Mouse (Mus musculus): ENCODE results near the gene Perm1. TPM values are rescaled to one million over a fixed set of nuclear protein-coding genes. Genes with fewer than 3 reads are reported as not detected.

The Perm1 gene
- 2.2 and 2.4 TPM in 2 replicates for polyA plus RNA-seq (2015; fragmentation: Nextera tagmentation; extraction: Ambion mirVana)

DNA sequence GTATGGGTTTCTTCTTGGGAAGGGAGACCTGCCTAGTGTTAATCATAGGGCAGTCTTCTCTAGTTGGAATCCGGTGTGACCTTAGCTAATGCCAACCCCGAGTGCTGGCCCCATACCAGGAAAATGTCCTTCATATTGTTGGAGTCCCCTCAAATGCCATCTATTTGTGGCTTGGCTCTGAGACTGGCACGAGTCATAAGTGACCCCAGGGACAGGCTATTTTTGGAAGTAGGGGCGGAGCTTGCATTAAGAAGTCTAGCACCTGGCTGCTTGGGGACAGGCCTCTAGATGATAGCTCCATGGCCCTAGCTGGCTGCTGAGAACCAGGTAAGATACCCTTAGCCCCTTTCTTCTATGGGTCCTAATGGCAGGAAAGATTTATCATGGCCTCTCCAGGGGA, at the start of gene Perm1:
TSS of gene Perm1 (plus strand) at position 220 of the 400 bp plus-strand sequence.
- Histone ChIP-seq H3K4me2 (no peak within 1 kb of the TSS), H3K4me1 (no peaks in the 10 kb centered on the region), H3K9me3 (no peaks in the 10 kb centered on the region), H3K27me3 (replicated peaks) (no peaks in the 10 kb centered on the region), H3K27ac (no peak within 1 kb of the TSS), H3K9ac (no peak within 1 kb of the TSS), H3K4me3 (no peak within 1 kb of the TSS), H3K36me3 (replicated peaks) (no peaks in the 10 kb centered on the region)
- ATAC-seq (replicated peaks) = no peak
- 88% methylated on average over 4 of the region's 4 CpGs for WGBS

GRCm38 (mm10) chr4:156166477-156166876, 49.2 kb upstream of the Perm1 start:
- no peak for ATAC-seq (replicated peaks)
- Histone ChIP-seq H3K4me3 (no peak overlapping the region), H3K9ac (no peak overlapping the region), H3K27ac (no peak overlapping the region), H3K4me1 (no peaks in the 10 kb centered on the region), H3K36me3 (replicated peaks) (peaks cover 83% of the 10 kb centered on the region), H3K27me3 (replicated peaks) (no peaks in the 10 kb centered on the region), H3K9me3 (no peaks in the 10 kb centered on the region), H3K4me2 (no peak overlapping the region)
- WGBS = 90% methylated on average over 9 of the region's 9 CpGs

DNA sequence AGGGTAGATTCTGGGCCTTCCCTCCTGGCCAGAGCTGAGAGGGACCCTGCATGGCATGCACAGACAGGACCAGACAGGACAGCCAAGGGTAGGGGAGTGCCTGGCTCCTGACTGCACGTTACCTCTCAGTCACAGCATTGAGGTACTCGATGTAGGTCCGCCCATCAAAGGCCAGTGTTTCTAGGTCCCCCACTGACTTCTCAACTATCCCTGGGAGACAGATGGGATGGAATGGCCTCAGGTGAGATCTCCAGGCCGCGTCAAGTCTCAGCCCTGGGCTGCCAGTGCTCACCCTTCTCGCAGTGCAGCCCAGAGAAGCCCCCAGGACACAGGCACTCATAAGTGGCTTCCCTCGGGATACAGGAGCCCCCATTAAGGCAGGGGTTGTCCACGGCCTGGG, 47.1 kb upstream of the Perm1 start:
- no peak for ATAC-seq (replicated peaks)
- Histone ChIP-seq H3K4me3 (no peak overlapping the region), H3K9ac (no peak overlapping the region), H3K9me3 (no peaks in the 10 kb centered on the region), H3K36me3 (replicated peaks) (peaks cover 92% of the 10 kb centered on the region), H3K27me3 (replicated peaks) (no peaks in the 10 kb centered on the region), H3K4me2 (no peak overlapping the region), H3K4me1 (no peaks in the 10 kb centered on the region), H3K27ac (no peak overlapping the region)
- WGBS = 95% methylated on average over 8 of the region's 8 CpGs

DNA sequence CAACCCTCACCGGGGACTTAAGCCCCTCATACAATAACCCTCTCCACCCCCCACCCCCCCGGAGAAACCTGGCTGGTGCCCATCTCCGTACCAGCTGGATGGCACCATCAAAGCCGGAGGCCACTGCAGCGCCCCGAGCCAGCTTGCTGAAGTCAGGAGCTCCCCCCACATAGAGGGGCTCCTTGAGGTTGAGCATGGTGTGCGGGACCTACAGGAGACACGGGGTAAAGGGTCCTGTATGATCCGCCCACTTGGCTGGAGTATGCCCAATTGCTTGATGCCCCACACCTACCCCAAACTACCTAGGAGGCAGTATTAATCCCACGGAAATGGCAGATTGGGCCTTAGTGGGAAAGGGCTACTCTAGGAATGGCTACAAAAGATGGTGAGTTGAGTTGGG, 46.5 kb upstream of the Perm1 start:
- Histone ChIP-seq H3K27me3 (replicated peaks) (no peaks in the 10 kb centered on the region), H3K27ac (no peak overlapping the region), H3K4me3 (no peak overlapping the region), H3K9ac (no peak overlapping the region), H3K9me3 (no peaks in the 10 kb centered on the region), H3K36me3 (replicated peaks) (peaks cover 93% of the 10 kb centered on the region), H3K4me1 (no peaks in the 10 kb centered on the region), H3K4me2 (no peak overlapping the region)
- no peak; the same call in 1 of the 2 replicates for ATAC-seq (replicated peaks)
- 97% methylated on average over 10 of the region's 10 CpGs for WGBS

DNA sequence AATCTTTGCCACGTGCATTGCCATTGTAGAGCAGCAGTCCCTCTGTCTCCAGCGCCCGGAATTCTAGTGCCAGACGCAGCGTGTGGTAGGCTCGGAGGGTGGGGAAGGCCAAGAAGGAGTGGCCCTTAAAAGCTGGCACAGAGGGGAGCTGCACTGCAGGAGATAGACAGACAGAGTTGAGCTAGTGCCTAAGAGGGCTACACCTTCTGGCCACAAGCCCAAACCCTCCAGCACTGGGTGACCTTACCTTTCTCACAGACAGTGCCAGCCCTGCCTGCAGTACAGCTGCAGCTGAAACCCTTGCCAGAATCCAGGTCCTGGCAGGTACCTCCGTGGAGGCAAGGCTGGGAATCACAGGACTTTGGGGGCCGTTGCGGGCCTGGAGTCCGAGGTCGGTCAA, 43.8 kb upstream of the Perm1 start:
- Histone ChIP-seq H3K9me3 (no peaks in the 10 kb centered on the region), H3K9ac (no peak overlapping the region), H3K4me2 (no peak overlapping the region), H3K4me3 (no peak overlapping the region), H3K36me3 (replicated peaks) (peaks cover 98% of the 10 kb centered on the region), H3K27me3 (replicated peaks) (no peaks in the 10 kb centered on the region), H3K27ac (no peak overlapping the region), H3K4me1 (no peaks in the 10 kb centered on the region)
- 97% methylated on average over 11 of the region's 11 CpGs for WGBS
- ATAC-seq (replicated peaks) = no peak

GRCm38 (mm10) chr4:156177630-156178029, 38.0 kb upstream of the Perm1 start:
- no peaks in the 10 kb centered on the region for H3K27me3 ChIP-seq (replicated peaks)
- WGBS = 89% methylated on average over 9 of the region's 9 CpGs
- H3K9me3 ChIP-seq = no peaks in the 10 kb centered on the region
- ATAC-seq (replicated peaks) = no peak
- no peak overlapping the region for H3K9ac ChIP-seq
- peaks cover 30% of the 10 kb centered on the region for H3K4me1 ChIP-seq
- no peak overlapping the region for H3K27ac ChIP-seq
- no peak overlapping the region for H3K4me2 ChIP-seq
- no peak overlapping the region for H3K4me3 ChIP-seq
- peaks cover 66% of the 10 kb centered on the region for H3K36me3 ChIP-seq (replicated peaks)

DNA sequence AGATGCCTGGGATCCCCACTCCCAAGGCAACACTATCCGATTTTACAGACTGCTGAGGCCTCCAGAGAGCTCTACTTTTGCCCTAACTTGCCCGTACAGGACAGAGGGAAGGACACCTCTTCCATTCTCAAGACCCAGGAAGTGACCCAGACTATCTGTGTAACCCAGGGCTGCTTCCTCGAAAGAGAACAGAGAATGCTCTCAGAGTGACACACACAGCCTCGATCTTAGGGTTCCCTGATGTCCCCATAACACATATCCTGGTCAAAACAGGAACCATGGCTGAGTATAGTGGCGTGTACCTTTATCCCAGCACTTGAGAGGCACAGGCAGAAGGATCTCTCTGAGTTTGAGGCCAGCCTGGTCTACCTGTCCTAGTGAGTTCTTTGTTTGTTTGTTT, 31.9 kb upstream of the Perm1 start:
- Histone ChIP-seq H3K4me3 (peak overlapping the region; percentile 56), H3K9ac (peak overlapping the region; percentile 29), H3K4me1 (peaks cover 85% of the 10 kb centered on the region), H3K27ac (no peak overlapping the region), H3K9me3 (no peaks in the 10 kb centered on the region), H3K36me3 (replicated peaks) (peaks cover 7% of the 10 kb centered on the region), H3K4me2 (peak overlapping the region; percentile 76), H3K27me3 (replicated peaks) (no peaks in the 10 kb centered on the region)
- no peak for ATAC-seq (replicated peaks)
- WGBS = 83% methylated on average over 5 of the region's 5 CpGs

DNA sequence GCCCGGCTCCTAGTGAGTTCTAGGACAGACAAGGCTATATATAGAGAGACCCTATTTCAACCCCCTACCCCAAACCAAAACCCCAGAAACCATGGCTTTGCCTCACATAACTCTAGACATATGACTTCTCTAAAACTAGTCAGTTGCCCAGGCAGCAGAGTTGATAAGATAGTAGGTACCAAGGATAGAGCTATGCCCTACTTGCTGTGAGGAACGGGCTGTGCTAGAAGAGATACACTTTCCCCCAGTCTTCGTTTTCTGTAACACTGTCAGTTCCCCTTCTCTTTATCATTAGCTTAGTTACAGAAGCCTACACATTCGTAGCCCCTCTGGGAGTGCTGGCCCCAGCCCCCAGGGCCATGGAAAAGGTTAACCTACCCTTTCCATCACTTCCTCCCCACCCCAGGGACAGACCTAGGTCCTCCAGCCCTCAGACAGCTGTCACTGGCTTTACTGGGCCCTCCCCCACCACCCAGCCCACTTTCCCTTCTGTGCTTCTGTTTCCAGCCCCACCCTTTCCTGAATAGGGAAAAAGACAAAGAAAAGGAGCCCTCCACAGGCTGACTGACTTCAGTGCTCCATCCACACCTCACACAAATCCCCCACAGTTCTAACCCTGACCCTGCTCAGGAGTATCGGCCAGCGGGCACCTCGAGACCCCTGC, 31.2 kb upstream of the Perm1 start:
- peak; percentile 18 for ATAC-seq (replicated peaks)
- H3K4me2 ChIP-seq = peak overlapping the region; percentile 76
- H3K9me3 ChIP-seq = no peaks in the 10 kb centered on the region
- WGBS = 60% methylated on average over 7 of the region's 7 CpGs
- peak overlapping the region; percentile 95 for H3K27ac ChIP-seq
- peak overlapping the region; percentile 56 for H3K4me3 ChIP-seq
- H3K9ac ChIP-seq = peak overlapping the region; percentile 79
- no peaks in the 10 kb centered on the region for H3K27me3 ChIP-seq (replicated peaks)
- no peaks in the 10 kb centered on the region for H3K36me3 ChIP-seq (replicated peaks)
- H3K4me1 ChIP-seq = peaks cover 92% of the 10 kb centered on the region

GRCm38 (mm10) chr4:156185456-156185949, 30.2 kb upstream of the Perm1 start:
- Histone ChIP-seq H3K4me1 (peaks cover 90% of the 10 kb centered on the region), H3K36me3 (replicated peaks) (no peaks in the 10 kb centered on the region), H3K4me2 (peak overlapping the region; percentile 76), H3K27ac (peak overlapping the region; percentile 95), H3K27me3 (replicated peaks) (no peaks in the 10 kb centered on the region), H3K9ac (peak overlapping the region; percentile 79), H3K9me3 (no peaks in the 10 kb centered on the region), H3K4me3 (peak overlapping the region; percentile 56)
- 20% methylated on average over 13 of the region's 13 CpGs for WGBS
- peak; percentile 29 for ATAC-seq (replicated peaks)

- peaks cover 83% of the 10 kb centered on the region for H3K4me1 ChIP-seq
- H3K27me3 ChIP-seq (replicated peaks) = no peaks in the 10 kb centered on the region
- peak overlapping the region; percentile 79 for H3K9ac ChIP-seq
- H3K4me2 ChIP-seq = peak overlapping the region; percentile 76
- ATAC-seq (replicated peaks) = peak; percentile 62
- no peaks in the 10 kb centered on the region for H3K36me3 ChIP-seq (replicated peaks)
- no peaks in the 10 kb centered on the region for H3K9me3 ChIP-seq
- 2% methylated on average over 31 of the region's 31 CpGs for WGBS
- H3K4me3 ChIP-seq = peak overlapping the region; percentile 56
- peak overlapping the region; percentile 95 for H3K27ac ChIP-seq
These were observed 29.5 kb upstream of the Perm1 start for GRCm38 (mm10) chr4:156185950-156186850.

DNA sequence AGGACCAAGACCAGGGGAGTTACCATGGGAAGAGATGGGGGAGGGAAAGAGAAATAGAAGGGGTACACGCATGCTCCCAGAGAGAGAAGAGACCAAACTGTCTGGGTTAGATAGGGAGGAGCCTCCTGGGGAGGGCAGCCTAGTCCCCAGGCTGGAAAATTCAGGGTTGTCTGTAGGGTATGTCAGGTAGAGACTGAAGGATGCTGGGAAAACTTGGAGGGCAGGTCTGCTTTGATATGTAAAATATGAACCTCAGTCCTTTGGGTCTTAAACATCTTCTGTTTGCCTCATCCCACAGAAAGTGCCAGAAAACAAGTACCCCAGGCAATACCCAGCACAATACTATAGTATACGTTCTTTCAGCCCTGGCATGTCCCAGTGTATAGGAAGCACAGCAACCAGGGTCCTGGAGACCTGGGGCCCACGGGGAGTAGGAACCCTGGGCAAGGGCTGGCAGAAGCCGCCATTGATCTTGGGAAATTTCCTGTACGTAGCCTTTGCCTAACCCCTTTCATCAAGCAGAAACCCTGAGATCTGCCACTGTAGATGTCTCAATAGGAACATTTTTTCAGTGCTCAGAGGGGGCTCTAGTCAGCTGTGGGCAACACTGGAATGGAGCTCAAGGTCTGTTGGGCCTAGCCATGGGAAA, 27.4 kb upstream of the Perm1 start:
- Histone ChIP-seq H3K4me2 (peak overlapping the region; percentile 14; the same call in 1 of the 2 replicates), H3K9me3 (no peaks in the 10 kb centered on the region), H3K27ac (peak overlapping the region; percentile 68), H3K27me3 (replicated peaks) (no peaks in the 10 kb centered on the region), H3K36me3 (replicated peaks) (0 out of 2 replicates have a peak, but pooled peaks cover 3% of the 10 kb centered on the region), H3K4me1 (peaks cover 73% of the 10 kb centered on the region), H3K9ac (no peak overlapping the region), H3K4me3 (no peak overlapping the region)
- ATAC-seq (replicated peaks) = no peak
- WGBS = 31% methylated on average over 5 of the region's 5 CpGs

- Histone ChIP-seq H3K36me3 (replicated peaks) (0 out of 2 replicates have a peak, but pooled peaks cover 3% of the 10 kb centered on the region), H3K4me1 (peaks cover 73% of the 10 kb centered on the region), H3K9me3 (no peaks in the 10 kb centered on the region), H3K27me3 (replicated peaks) (no peaks in the 10 kb centered on the region), H3K27ac (peak overlapping the region; percentile 68), H3K9ac (peak overlapping the region; percentile 7; the same call in 1 of the 2 replicates), H3K4me3 (no peak overlapping the region), H3K4me2 (peak overlapping the region; percentile 14)
- WGBS = 9% methylated on average over 6 of the region's 6 CpGs
- ATAC-seq (replicated peaks) = peak; percentile 11; the same call in 1 of the 2 replicates
These were observed 26.8 kb upstream of the Perm1 start for GRCm38 (mm10) chr4:156188811-156189323.

All from midbrain, embryonic 15.5 days (tissue).